Mouse (Mus musculus) heart, postnatal 0 days (tissue): ENCODE results near the gene Slc7a15. TPM values are rescaled to one million over a fixed set of nuclear protein-coding genes. Genes with fewer than 3 reads are reported as not detected.

Experiments used
- ATAC-seq: fragments of 200-750 bp; cut with Nextera tagmentation; 2 replicates; pipeline ENCODE4 v1.8.0; 2017; ENCODE audit warnings: low read depth, moderate number of reproducible peaks, moderate library complexity; ENCODE audit not compliant: insufficient read depth
- DNase-seq: peaks from one replicate; pipeline ENCODE4 v3.0.0-alpha.2; 2016; ENCODE audit warnings: low spot score
- H3K27ac ChIP-seq: fragments of 300-500 bp; sonication (generic); 2 replicates; pipeline ENCODE4 v1.5.1; 2014; ENCODE audit warnings: low read depth, mild to moderate bottlenecking
- H3K27me3 ChIP-seq: fragments of 300-500 bp; sonication (generic); 2 replicates; pipeline ENCODE4 v1.6.1; 2014; ENCODE audit warnings: low read length, mixed read lengths; ENCODE audit not compliant: control insufficient read depth, insufficient read depth
- H3K36me3 ChIP-seq: fragments of 300-500 bp; sonication (generic); replicated peaks from 2 replicates; pipeline ENCODE4 v1.6.1; 2014; ENCODE audit warnings: low read length, mixed read lengths; ENCODE audit not compliant: control insufficient read depth, insufficient read depth
- H3K4me1 ChIP-seq: fragments of 300-500 bp; sonication (generic); 2 replicates; pipeline ENCODE4 v1.6.1; 2014; ENCODE audit warnings: antibody characterized with exemption; ENCODE audit not compliant: control insufficient read depth, insufficient read depth
- H3K4me2 ChIP-seq: fragments of 300-500 bp; sonication (generic); 2 replicates; pipeline ENCODE4 v1.6.1; 2014; ENCODE audit warnings: low read depth, mild to moderate bottlenecking, low read length, moderate library complexity
- H3K4me3 ChIP-seq: fragments of 300-500 bp; sonication (generic); 2 replicates; pipeline ENCODE4 v1.5.1; 2014; ENCODE audit warnings: low read depth, low read length
- H3K9ac ChIP-seq: fragments of 300-500 bp; sonication (generic); replicated peaks from 2 replicates; pipeline ENCODE4 v1.6.1; 2014; ENCODE audit warnings: low read depth, low read length, mixed read lengths
- H3K9me3 ChIP-seq: fragments of 300-500 bp; sonication (generic); replicated peaks from 2 replicates; pipeline ENCODE4 v1.6.1; 2016; ENCODE audit warnings: low read length; ENCODE audit not compliant: control insufficient read depth
- CTCF ChIP-seq: IDR thresholded peaks from 2 replicates; pipeline ENCODE4 v1.5.1; 2016; ENCODE audit warnings: antibody characterized with exemption, control low read depth, low read depth
- EP300 ChIP-seq: IDR thresholded peaks from 2 replicates; pipeline ENCODE4 v1.6.1; 2016; ENCODE audit warnings: antibody characterized with exemption, low read depth
- WGBS: fragments of 180-500 bp; shearing (Covaris S2); extraction: QIAGEN DNeasy Blood & Tissue Kit; methylation state at CpG from one replicate; pipeline ENCODE4 v1.1.7; 2014; 5-methylcytosine and 5-hydroxymethylcytosine counted together
- polyA plus RNA-seq: library from polyadenylated mRNA; unstranded; fragments of >200 nt; fragmentation: Nextera tagmentation; extraction: Ambion mirVana; gene quantifications from 2 replicates; pipeline ENCODE4 v1.2.1, GENCODE M21; 2015
- total RNA-seq: library from RNA; depleted of rRNA; stranded (reverse); fragments of >200 nt; gene quantifications from 2 replicates; pipeline ENCODE4 v1.2.3, GENCODE M21; 2014; ENCODE audit warnings: low replicate concordance

Slc7a15 gene
- total and polyA plus RNA-seq, 2 experiments from 2014 or later = 0.05 TPM; not detected in 1

DNA sequence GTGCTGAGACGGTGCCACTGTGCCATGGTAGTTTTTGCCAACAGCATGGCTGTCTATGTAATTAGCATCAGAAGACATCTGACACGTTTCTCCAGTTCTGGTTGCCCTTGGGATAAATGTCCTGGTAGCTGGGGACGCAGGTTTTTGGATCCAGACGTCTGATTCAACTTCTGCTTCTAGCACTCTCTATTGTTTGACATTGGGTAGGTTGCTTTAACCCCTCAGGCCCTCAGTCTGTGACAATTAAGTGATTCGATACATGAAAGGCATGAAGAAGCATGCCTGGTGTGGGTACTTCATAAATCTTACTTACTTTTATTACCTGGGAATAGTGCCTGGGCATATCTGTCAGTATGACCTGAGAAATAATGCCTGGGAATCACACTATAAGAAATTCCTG lies 74.8 kb downstream of the Slc7a15 start:
- ATAC-seq (no peak), DNase-seq (no peak)

GRCm38 (mm10) chr12:8522711-8523110 lies 76.2 kb downstream of the Slc7a15 start:
- Histone ChIP-seq H3K4me3 (no peak overlapping the region), H3K9ac (no peak overlapping the region), H3K9me3 (no peaks in the 10 kb centered on the region), H3K27me3 (no peaks in the 10 kb centered on the region), H3K4me2 (no peak overlapping the region), H3K36me3 (no peaks in the 10 kb centered on the region), H3K4me1 (peaks cover 29% of the 10 kb centered on the region), H3K27ac (no peak overlapping the region)
- no peak for ATAC-seq
- WGBS = 93% methylated on average over 1 of the region's 2 CpGs
- no peak for DNase-seq
- no peak for TF ChIP-seq CTCF
- no peak for TF ChIP-seq EP300

More for the DNA sequence above, 74.8 kb downstream of the Slc7a15 start:
- H3K9me3 ChIP-seq = no peaks in the 10 kb centered on the region
- no peak overlapping the region for H3K9ac ChIP-seq
- H3K27me3 ChIP-seq = no peaks in the 10 kb centered on the region
- H3K4me1 ChIP-seq = peaks cover 29% of the 10 kb centered on the region
- H3K36me3 ChIP-seq = no peaks in the 10 kb centered on the region
- H3K27ac ChIP-seq = no peak overlapping the region
- H3K4me3 ChIP-seq = no peak overlapping the region
- WGBS = 69% methylated on average over 5 of the region's 5 CpGs
- TF ChIP-seq EP300 = no peak
- TF ChIP-seq CTCF = no peak
- no peak overlapping the region for H3K4me2 ChIP-seq

- H3K27ac ChIP-seq = peak overlapping the region; percentile 85
- H3K4me1 ChIP-seq = peaks cover 29% of the 10 kb centered on the region
- no peaks in the 10 kb centered on the region for H3K9me3 ChIP-seq
- no peaks in the 10 kb centered on the region for H3K36me3 ChIP-seq
- peak; percentile 94 for ATAC-seq
- H3K9ac ChIP-seq = no peak overlapping the region
- H3K4me2 ChIP-seq = no peak overlapping the region
- no peaks in the 10 kb centered on the region for H3K27me3 ChIP-seq
- 15% methylated on average over 11 of the region's 12 CpGs for WGBS
- H3K4me3 ChIP-seq = no peak overlapping the region
- TF ChIP-seq EP300 = peak; percentile 96
- TF ChIP-seq CTCF = no peak
- DNase-seq = peak; percentile 93
These were observed 77.4 kb downstream of the Slc7a15 start for GRCm38 (mm10) chr12:8521375-8522047.

DNA sequence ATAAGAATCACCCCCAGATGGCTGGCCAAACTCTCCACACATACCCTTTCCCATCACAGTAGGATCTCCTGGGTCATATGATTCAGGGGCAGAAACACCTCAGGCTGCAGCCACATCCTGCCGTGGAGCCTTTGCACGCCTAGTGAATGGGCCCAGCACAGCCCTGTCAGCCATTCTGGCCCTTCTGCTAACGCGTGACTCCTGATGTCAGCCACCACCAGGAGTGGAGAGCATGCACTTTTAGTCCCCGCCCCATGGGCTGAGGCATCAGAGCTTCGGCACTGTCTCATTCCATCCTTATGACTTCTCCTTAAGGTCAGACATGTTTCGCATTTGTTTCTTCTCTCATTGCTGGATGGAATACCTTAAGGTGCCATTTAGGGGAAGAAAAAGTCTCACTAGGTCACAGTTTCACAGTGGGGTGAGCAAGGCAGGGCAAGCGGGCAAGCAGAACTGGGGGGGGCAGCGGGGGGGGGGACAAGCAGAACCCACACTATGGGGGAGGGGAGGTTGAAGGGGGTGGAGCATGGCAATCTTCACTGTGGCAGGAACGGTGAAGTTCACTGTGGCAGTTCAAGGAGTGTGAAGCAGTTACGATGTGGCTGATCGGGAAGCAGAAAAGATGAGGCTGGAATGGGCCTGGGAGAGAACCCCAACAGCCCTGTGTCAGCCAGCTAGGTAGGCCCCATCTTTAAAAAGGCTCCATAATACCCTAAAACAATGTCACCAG lies 79.3 kb downstream of the Slc7a15 start:
- 42% methylated on average over 12 of the region's 12 CpGs for WGBS
- H3K4me1 ChIP-seq = peaks cover 29% of the 10 kb centered on the region
- H3K27ac ChIP-seq = peak overlapping the region; percentile 85
- H3K9ac ChIP-seq = no peak overlapping the region
- TF ChIP-seq EP300 (no peak), CTCF (no peak)
- no peak for DNase-seq
- H3K27me3 ChIP-seq = no peaks in the 10 kb centered on the region
- no peaks in the 10 kb centered on the region for H3K36me3 ChIP-seq
- peak; percentile 18; the same call in 1 of the 2 replicates for ATAC-seq
- H3K4me3 ChIP-seq = no peak overlapping the region
- no peak overlapping the region for H3K4me2 ChIP-seq
- H3K9me3 ChIP-seq = no peaks in the 10 kb centered on the region

- H3K9me3 ChIP-seq = no peaks in the 10 kb centered on the region
- ATAC-seq = no peak
- H3K4me1 ChIP-seq = peaks cover 14% of the 10 kb centered on the region
- no peaks in the 10 kb centered on the region for H3K36me3 ChIP-seq
- H3K27ac ChIP-seq = no peak overlapping the region
- no peak overlapping the region for H3K4me2 ChIP-seq
- no peak for DNase-seq
- no peaks in the 10 kb centered on the region for H3K27me3 ChIP-seq
- TF ChIP-seq EP300 (no peak), CTCF (no peak)
- H3K4me3 ChIP-seq = no peak overlapping the region
- 64% methylated on average over 18 of the region's 18 CpGs for WGBS
- no peak overlapping the region for H3K9ac ChIP-seq
These were observed 87.6 kb downstream of the Slc7a15 start for GRCm38 (mm10) chr12:8511037-8511882.
